ENCODE assay signal across 7 mouse cellular contexts in genomic region chr4:152697247-152697960, GRCm38 (mm10).
DNase-seq lines count a peak whose midpoint lies in the region; ATAC-seq lines count a peak whose summit lies in the region.

No protein-coding gene starts in this region.

- peaks cover 12% of the 10 kb centered on the region for H3K4me1 ChIP-seq in forebrain, embryonic 14.5 days (ENCODE audit: control insufficient read depth, insufficient read depth, low read length)

- intact Hi-C loops in left cerebral cortex, postnatal 4 days (cut with DNase I) = no loop called here

- no peak overlapping the region for H3K9ac ChIP-seq in forebrain, embryonic 14.5 days (ENCODE audit: low read length)

- 33% methylated on average over 22 of the region's 22 CpGs for WGBS in forebrain, embryonic 14.5 days

- H3K27me3 ChIP-seq in forebrain, embryonic 14.5 days (replicated peaks; ENCODE audit: control insufficient read depth, insufficient read depth, low read length) = no peaks in the 10 kb centered on the region

- H3K27ac ChIP-seq in forebrain, embryonic 14.5 days (ENCODE audit: low read depth, low read length) = peak overlapping the region; percentile 46; the same call in 1 of the 2 replicates

- no peaks in the 10 kb centered on the region for H3K36me3 ChIP-seq in forebrain, embryonic 14.5 days (ENCODE audit: control insufficient read depth, insufficient read depth, low read length)

- H3K9me3 ChIP-seq in forebrain, embryonic 14.5 days (replicated peaks; ENCODE audit: control insufficient read depth, low read length) = no peaks in the 10 kb centered on the region

- H3K4me3 ChIP-seq in forebrain, embryonic 14.5 days (ENCODE audit: low read depth, low read length) = no peak overlapping the region

- DNase-seq in right cerebral cortex, adult 18-20 months = peak; percentile 15
- no peak for DNase-seq in right cerebral cortex, postnatal 4 days
- peak; percentile 64 for DNase-seq in forebrain, embryonic 14.5 days (ENCODE audit: low spot score)
- peak; percentile 84 for DNase-seq in left cerebral cortex, postnatal 4 days
- DNase-seq in gastrocnemius, adult 18-20 months (ENCODE audit: low spot score) = no peak
- no peak for DNase-seq in thymus, postnatal 25 days
- DNase-seq in T-cell, adult 2 months (ENCODE audit: low spot score) = no peak

- peak; percentile 73 for ATAC-seq in forebrain, embryonic 14.5 days

- peak overlapping the region; percentile 16; the same call in 1 of the 2 replicates for H3K4me2 ChIP-seq in forebrain, embryonic 14.5 days (ENCODE audit: low read length)

Comparison
In these comparisons a context has a peak if more than half of its experiments do, and no peak if none do; other contexts are left out.
1. DNase-seq: peak in right cerebral cortex, adult 18-20 months (single experiment), forebrain, embryonic 14.5 days (single experiment) and left cerebral cortex, postnatal 4 days (single experiment); none in right cerebral cortex, postnatal 4 days (single experiment), gastrocnemius, adult 18-20 months (single experiment), thymus, postnatal 25 days (single experiment) and T-cell, adult 2 months (single experiment).